Mouse (Mus musculus): ENCODE data around the gene AC161166.1.
A peak's percentile ranks its signal among the peaks of the same experiment; 100 is the strongest.
"Not testable (repeated sequence)": the region's sequence is repeated elsewhere in the genome, so short reads cannot be mapped to it uniquely, and the experiment has no call there.

The AC161166.1 gene

DNA sequence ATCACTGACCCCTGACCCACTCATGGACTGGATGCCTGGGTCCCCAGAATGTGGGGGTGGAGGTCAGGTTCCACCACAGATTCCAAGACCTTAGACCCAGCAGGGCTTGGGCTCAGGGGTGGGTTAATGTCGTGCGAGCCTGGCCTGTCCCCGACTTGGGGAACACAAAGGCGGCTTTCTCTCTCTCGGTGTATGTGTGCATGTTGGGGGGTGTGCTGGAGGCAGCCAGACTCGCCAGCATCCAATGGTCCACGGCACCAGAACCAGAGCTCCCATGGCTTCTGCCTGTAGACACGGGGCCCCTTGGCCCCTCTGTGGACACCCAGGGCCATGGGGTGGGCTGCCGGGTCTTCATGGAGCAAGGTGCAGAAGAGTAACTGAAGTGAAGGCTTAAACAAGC, 26.8 kb downstream of the AC161166.1 start:
- no peak for DNase-seq (ENCODE audit: low spot score in 2 of 2)

DNA sequence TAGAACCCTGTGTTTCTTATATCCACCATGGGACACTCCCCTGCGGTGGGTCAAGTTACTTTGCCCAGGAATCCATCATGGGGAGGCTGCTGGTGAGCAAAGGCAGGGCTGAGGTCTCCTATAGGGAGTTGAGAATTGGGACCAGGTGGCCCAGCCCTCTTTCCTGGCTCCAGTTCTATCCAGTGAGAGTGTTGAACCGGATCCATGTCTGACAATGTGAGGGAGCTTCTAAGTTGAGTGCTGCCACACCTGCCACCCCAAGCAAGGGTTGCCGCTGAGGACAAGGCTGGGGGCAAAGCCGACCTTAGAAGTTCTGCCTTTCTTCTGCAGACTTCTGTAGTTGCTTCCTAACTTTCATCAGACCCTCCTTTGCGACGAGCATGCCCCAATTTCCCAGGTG, 29.0 kb downstream of the AC161166.1 start:
- DNase-seq (ENCODE audit: low spot score in 2 of 2), result not testable (repeated sequence)

DNA sequence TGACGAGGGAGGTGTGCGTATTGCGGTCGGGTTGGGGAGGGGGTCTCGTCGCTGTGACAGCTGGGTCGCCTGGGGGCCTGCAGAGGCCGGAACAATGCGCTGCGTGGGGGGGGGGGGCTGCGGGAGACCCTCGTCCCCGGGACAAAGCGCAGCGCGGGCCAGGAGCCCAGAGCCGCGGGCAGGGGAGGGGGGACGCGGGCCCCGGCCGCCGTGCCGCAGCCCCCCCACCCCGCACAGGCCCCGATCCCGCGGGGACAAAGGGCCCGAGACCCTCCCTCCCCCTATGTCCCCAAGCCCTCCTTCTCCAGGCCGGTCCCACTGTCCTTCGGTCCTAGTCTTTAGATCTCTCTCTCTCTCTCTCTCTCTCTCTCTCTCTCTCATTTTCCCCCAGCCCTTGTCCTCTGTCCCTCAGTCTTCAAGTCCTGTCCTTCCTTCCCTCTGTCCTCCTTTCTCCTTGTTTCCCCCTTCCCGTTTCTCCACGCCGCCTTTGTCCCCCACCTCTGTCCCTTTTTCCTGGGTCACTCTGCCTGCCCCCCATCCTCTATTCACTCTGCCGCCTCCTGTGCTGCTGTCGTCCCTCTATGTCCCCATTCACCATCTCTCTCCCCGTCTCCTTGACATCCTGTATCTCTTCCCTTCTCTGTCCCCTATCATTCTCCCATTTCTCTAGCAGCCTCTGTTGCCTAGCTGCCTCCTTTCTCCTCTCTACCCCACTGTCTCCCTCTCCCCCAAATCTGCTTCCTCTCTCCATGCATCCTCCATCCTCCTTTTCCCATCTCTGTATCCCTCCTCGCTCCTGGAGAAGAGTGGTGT, 29.8 kb downstream of the AC161166.1 start:
- no peak for DNase-seq (ENCODE audit: low spot score in 2 of 2)

DNA sequence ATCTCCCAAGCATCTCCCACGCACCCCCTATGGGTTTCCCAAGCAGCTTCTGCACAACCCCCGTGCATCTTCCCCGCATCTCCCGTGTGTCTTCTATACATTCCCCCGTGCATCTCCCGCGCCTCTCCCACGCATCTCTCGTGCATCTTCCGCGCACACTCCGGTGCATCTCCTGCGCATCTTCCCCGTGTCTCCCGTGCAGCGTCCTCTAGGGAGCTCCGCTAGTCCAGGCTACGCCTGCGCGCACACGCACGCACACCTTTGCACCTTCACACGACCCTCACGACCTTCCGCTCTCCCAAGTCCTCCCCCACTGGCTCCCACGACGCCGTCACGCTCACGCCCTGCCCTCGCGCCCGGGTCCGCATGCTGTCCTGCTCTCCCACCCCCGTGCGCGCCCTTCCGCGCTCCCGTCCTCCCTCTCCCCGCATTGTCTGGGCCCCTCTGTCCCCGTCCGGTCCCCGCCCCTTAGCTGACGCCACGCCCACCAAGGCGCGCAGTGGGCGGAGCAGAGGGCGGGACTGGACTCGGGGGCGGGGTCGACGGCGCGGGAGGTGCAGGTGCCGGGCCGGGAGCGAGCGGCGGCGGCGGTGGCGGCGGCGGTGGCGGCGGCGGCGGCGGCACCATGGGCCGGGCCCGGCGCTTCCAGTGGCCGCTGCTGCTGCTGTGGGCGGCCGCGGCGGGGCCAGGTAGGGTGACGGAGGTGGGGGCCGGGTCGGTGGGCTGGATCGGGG, 30.6 kb downstream of the AC161166.1 start, which contains the start of gene Cadm4:
Cadm4 (plus strand) TSS at position 550 of the 734 bp plus-strand sequence.
- DNase-seq (ENCODE audit: low spot score in 2 of 2), result peak; percentile 81 to 93

DNA sequence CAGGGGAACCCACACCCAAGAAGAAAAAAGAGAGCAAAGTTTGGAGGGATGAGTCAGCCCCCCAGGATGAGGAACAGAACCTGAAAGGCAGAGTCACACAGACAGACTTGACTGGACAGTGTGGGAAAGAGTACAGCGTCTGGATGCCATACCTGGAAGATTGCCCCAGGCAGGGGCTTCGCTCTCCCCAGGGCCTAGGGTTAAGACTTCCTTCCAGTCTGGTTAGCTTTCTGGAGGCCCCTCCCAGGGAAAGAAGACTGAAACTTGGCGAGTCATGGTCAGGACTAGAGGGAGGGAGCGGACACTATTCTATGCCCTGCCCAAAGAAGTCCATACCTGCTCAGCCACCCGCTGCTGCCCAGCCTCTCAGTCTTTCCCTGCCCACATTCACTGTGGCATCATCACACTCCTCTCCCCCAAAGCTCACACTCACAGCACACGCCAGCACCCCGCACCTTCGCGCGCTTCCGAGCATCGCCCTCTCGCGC, 31.2 kb downstream of the AC161166.1 start:
- DNase-seq (ENCODE audit: low spot score in 2 of 2), result no peak

DNA sequence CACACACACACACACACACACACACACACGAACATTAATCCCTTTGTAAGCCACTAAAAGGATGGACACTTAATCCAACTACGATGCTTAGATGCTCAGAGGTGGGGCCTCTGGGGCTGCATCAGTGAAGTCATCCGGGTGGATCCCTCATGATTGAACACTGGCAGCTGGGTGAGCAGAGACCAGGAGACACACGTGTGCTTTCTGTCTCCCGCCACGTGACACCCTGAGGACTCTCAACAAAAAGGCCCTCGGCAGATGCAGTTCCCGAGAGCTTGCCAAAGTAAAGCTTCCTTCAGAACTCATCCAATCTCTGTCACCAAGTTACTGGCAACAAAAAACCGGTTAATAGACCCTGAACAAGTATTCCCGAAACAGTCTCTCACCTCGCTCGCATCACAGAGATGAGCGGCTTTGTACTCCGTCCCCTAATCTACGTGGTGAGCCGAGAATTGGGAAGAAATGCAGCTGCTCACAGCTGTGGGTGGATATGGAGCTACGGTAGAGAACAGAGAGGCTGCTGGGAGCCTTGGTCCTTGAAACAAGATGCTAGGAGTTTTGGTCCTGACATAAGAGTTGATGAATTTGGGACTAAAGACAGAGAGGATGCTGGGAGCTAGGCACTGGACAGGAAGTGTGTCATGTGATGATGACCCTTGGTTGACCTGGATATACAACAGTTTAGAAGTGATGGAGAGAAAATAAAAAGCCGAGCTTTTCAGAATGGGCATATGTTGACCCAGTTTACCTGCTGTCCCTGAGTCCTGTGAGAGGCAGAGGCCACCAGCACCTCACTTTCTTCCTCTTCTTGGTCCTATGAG, 31.9 kb downstream of the AC161166.1 start:
- no peak for DNase-seq (ENCODE audit: low spot score in 2 of 2)

DNA sequence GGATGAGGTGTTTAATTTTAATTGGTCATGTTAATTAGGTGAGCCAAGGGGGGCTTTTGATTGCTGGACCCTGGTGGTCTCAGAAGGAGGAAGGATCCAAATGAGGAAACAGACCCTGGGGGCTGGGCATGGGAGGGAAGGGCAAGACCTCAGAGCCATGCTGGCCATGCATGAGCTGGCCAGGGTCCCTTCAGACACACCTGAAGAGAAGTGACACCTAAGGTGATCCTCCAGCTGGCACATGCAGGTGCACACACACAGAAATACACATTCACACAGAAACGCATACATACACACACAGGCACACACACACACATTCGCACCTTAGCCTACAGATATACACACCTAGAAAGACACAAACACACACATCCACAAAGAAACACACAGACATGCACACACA, 32.6 kb downstream of the AC161166.1 start:
- DNase-seq (ENCODE audit: low spot score in 2 of 2), result no peak

DNA sequence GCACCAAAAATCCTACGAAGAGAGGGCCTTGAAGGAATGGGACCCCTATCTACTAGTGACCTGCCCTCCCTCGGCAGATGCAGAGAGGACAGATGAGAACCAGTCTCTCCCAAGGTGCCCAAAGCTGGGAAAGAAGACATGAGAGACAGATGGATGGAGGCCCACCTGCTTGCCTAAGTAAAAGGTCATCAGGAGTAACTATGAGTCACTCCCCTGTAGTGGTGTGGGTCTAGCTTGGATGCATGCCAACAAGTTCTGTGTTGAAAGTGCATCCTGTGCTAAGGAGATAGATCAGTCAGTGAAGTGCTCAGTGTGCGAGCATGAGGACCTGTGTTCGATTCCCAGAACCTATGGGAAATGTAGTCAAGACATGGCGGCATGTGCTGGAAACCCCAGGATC, 33.3 kb downstream of the AC161166.1 start:
- DNase-seq (ENCODE audit: low spot score in 2 of 2), result no peak

DNA sequence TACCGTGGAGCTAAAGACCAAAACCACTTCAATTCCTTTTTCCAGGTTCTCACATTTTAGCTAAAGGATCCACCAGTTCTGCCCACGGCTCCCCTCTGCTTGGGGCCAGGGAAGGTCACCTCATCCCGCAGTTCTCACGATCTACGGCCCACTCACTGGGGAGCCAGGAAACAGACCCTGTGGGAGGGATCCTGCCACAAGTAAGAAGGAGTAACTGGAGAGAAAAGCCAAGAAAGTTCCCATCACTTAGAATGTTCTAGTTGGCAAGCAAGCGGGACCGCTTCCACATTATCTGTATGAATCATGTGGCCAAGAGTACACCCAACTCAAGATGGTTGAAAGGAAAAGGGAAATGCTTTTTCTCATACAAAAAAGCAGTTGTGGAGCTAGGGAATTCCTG, 35.4 kb downstream of the AC161166.1 start:
- DNase-seq (ENCODE audit: low spot score in 2 of 2), result no peak

DNA sequence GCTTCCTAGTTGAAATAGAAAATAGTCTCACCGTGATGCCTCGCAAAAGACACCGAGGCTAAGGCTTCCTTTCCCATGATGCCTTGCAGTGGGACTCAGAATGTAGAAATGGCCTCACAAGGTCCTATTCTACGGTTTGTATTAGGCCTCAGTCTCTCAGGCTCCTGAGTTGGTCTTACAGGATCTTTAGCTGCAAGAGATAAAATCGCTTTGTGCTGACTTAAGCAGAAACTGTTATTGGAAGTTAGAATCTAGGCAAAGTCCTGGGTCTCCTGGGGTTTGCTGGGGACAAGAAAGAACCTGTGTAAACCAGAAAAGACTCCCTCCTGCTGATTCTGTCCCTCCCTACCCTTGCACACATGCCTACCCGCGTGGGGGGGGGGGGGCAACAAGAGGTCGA, 35.9 kb downstream of the AC161166.1 start:
- DNase-seq (ENCODE audit: low spot score in 2 of 2), result no peak

DNA sequence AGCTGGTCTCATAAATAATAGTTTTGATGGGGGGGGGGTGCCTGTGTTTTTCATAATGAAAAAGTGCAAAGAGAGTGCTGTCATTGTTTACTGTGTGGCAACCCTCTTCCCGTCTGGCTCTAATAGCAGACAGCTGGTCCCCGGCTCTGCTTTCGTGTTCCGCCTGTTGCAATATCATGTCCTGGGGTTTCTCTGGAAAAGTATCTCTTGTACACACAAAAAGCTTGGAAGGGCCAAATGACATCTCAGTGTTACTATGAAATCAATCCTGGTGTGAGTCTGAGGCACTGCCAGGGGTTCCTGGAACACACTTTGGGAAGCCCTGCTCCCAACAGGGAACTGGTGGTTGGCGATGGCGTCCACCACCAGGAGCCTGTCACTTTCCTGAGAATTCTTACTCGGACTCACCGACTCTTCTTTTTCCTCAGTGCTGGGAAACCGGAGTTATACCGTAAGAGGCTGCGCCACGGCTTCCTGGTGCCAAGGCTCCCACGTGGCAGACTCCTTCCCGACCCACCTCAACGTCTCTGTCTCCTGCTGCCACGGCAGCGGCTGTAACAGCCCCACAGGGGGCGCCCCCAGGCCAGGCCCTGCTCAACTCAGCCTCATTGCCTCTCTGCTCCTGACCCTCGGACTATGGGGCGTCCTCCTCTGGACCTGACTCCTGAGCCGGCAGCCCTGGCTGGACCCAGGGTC, 37.3 kb downstream of the AC161166.1 start:
- DNase-seq (ENCODE audit: low spot score in 2 of 2), result no peak

DNA sequence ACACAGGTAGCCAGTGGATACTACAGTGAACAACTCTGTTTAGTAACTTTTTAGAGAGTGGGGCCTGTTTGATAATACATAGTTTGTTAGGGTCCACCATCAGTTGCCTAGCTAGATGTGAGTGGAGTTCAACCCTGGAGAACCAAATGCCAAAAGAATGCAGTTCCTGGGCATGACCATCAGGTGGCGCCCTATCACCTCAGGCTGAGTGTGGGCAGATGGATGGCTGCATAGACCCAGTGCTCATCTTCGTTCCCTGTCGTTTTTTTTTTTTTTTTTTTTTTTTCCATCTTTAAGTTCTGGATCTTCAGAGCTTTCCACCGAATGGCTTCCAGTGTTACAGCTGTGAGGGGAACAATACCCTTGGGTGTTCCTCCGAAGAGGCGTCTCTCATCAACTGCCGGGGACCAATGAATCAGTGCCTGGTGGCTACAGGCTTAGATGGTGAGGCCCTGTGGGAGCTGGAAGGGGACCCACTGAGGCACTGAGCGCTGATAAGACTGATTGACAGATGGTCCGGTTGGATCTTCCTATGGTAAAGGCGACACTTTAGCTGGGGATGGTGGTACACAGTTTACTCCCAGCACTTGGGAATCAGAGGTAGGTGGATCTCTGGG, 38.2 kb downstream of the AC161166.1 start:
- peak; percentile 52 to 79 for DNase-seq (ENCODE audit: low spot score in 2 of 2)

DNA sequence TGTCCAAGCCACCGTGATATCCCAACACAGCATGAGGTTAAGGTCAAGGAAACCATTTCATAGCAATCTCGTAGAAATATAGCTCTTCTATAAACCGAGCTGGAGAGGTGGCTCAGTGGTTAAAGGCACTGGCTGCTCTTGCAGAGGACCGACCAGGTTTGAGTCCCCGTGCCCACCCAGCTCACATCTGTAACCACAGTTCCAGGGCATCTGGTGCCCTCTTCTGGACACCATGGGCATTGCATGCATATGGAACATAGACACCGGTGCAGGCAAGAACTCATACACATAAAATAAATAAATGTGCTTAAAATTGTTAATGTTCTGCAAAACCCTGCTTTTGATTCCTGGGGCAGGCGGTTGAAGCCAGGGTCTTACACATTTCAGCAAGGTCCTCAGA, 39.3 kb downstream of the AC161166.1 start:
- no peak for DNase-seq (ENCODE audit: low spot score in 2 of 2)

DNA sequence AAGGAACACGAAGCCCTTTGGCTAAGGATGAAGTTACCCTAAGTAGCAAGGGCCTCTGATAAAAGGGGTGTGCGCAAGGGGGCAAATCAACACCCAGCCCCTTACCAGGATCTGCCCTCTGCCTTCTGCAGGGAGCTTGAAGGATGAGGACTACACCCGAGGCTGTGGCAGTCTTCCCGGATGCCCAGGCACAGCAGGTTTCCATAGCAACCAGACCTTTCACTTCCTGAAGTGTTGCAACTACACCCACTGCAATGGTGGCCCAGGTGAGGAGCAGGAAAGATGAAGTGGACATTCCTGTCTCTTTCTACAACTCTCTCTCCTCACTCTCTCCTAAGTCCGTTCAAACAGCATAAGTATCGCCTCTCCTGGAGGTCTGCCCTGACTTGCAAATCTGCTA, 39.8 kb downstream of the AC161166.1 start:
- DNase-seq (ENCODE audit: low spot score in 2 of 2), result no peak

DNA sequence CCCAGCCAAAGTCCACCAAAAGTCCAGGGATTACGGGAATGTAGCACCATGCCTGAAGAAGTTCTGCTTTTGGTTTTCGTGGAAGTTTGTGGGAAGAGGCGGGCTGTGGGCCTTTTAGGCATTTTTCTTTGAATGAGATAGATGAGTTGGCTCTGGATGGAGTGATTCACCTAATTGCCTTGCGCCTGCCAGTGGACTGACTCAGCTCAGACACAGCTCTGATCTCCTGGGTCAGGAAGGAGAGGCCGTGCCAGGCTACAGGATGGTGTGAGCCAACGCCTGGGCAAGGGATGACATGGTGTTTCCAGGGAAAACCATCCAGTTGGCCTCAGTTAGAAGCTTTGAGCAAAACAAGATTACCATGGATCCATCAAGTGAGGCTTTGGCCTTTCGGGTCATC, 41.9 kb downstream of the AC161166.1 start:
- no peak for DNase-seq (ENCODE audit: low spot score in 2 of 2)

DNA sequence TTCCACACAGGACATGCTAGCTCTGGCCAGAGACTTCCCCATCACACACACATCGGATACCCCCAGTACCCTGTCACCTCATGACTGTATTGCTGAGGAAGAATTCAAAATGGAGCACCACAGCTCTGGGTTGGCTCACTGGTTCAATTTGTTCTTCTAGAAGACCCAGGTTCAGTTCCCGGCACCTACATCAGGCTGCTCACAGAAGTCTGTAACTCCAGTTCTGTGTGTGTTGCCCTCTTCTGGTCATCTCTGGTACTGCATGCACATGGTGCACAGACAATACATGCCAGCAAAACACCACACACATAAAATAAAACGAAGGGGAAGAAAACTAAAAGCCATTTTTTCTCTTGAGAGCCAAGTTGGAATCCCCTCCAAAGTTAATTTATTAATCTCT, 43.1 kb downstream of the AC161166.1 start:
- DNase-seq (ENCODE audit: low spot score in 2 of 2), result no peak

DNA sequence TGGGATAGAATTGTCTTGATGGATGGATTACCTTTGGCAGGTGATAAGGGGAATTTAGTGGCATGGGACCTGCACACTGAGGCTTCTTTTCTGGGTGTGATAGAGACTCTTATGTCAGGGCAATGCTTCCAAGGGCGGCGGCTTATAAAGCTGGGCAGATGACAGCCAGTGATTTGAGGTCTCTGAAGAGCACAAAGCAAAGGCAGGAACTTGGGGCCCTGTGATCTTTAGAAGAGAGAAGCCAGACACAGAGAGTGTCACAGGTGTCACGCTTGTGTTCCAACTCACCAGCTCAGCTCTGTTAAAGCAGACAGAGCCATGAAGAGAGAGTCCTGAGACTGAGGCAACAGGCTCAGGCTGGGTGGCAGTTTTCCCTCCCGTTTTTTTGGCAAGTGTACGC, 44.4 kb downstream of the AC161166.1 start:
- DNase-seq (ENCODE audit: low spot score in 2 of 2), result no peak

DNA sequence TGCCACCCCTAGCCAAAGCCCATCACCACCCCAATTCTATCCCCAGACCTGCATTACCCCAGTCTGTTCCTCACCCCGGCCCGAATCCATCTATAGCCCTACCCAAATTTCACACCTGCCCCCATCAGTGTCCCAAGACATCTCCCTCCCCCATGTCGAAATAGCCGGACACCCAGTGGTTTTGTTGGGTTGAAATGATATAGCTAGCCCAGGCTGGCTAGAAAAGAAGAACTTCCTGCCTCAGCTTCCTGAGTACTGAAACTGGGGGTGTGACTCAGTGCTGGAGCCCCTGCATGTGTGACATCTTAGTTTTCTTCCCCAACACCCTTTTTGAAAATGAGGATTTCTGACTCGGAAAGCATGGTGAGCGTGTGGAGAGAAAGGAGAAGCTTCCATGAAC, 45.4 kb downstream of the AC161166.1 start:
- no peak for DNase-seq (ENCODE audit: low spot score in 2 of 2)

DNA sequence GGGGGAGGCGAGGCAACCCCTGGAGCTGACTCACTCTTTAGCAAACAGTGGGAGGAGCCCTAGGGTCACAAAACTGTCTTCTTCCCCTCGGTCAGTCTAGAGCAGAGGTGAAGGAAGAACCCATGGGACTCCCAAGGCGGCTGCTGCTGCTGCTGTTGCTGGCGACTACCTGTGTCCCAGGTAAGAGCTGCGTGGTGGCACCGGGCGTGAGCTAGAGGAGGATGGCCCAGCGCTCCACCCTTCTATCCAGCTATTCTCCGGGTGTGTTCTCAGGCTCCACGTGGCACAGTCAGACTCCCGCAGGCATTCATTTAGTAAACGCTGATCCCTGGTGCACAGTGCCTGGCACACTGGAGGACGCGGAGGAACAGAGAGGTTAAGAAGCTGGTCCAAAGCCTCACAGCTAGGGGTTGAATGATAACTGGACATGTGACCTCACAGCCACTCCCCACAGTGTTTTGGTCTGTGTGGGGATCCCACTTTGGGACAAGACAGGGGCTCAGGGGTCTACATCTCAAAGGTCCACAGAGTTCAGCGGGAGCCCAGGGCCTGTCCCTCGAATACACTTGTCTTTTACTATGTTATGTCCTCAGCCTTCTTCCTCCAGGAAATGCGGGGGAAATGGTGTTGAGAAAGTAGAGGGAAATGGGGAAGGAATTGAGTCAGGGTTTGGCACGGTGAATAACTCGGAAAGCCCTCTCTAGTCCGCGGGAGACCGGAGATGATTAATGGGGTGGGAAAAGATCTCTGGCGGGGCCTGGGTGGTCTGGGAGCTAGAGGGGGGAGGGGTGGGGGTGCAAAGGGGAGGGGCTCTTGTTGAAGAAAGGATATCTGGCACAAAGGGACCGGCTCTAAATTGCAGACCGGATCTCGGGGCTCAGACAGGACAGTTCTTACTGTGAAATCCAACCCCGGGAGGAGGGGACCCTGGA, 49.6 kb downstream of the AC161166.1 start, which contains the start of gene Plaur:
Plaur (plus strand) TSS at position 97 of the 932 bp plus-strand sequence.
- no peak for DNase-seq (ENCODE audit: low spot score in 2 of 2)
